Mouse (Mus musculus) forebrain, embryonic 12.5 days (tissue): ENCODE results near the gene Adamtsl4. TPM values are rescaled to one million over a fixed set of nuclear protein-coding genes. Genes with fewer than 3 reads are reported as not detected.
"Not testable (repeated sequence)": the region's sequence is repeated elsewhere in the genome, so short reads cannot be mapped to it uniquely, and the experiment has no call there.

Experiments
- ATAC-seq: fragments of 200-750 bp; cut with Nextera tagmentation; 2 replicates; pipeline ENCODE4 v1.8.0; 2017; ENCODE audit warnings: moderate TSS enrichment; ENCODE audit not compliant: low FRiP score
- H3K27ac ChIP-seq: fragments of 300-500 bp; sonication (generic); 2 replicates; pipeline ENCODE4 v1.5.1; 2016; ENCODE audit warnings: mild to moderate bottlenecking
- H3K27me3 ChIP-seq: fragments of 300-500 bp; sonication (generic); 2 replicates; pipeline ENCODE4 v1.6.1; 2016; ENCODE audit warnings: mild to moderate bottlenecking
- H3K36me3 ChIP-seq: fragments of 300-500 bp; sonication (generic); replicated peaks from 2 replicates; pipeline ENCODE4 v1.6.1; 2016; ENCODE audit warnings: mild to moderate bottlenecking
- H3K4me1 ChIP-seq: fragments of 300-500 bp; sonication (generic); 2 replicates; pipeline ENCODE4 v1.6.1; 2016
- H3K4me2 ChIP-seq: fragments of 300-500 bp; sonication (generic); 2 replicates; pipeline ENCODE4 v1.6.1; 2016; ENCODE audit warnings: mild to moderate bottlenecking, moderate library complexity
- H3K4me3 ChIP-seq: fragments of 300-500 bp; sonication (generic); replicated peaks from 2 replicates; pipeline ENCODE4 v1.5.1; 2016; ENCODE audit warnings: mild to moderate bottlenecking
- H3K9ac ChIP-seq: fragments of 300-500 bp; sonication (generic); 2 replicates; pipeline ENCODE4 v1.6.1; 2016; ENCODE audit warnings: mild to moderate bottlenecking
- H3K9me3 ChIP-seq: fragments of 300-500 bp; sonication (generic); 2 replicates; pipeline ENCODE4 v1.6.1; 2016
- WGBS: fragments of 180-500 bp; shearing (Covaris S2); methylation state at CpG from one replicate; pipeline ENCODE4 v1.1.7; 2016; 5-methylcytosine and 5-hydroxymethylcytosine counted together
- polyA plus RNA-seq: library from polyadenylated mRNA; unstranded; fragments of >200 nt; fragmentation: Nextera tagmentation; extraction: Ambion mirVana; gene quantifications from 2 replicates; pipeline ENCODE4 v1.2.1, GENCODE M21; 2016

Gene Adamtsl4
- polyA plus RNA-seq, 1 experiment from 2014 or later, result 1.1 TPM

DNA sequence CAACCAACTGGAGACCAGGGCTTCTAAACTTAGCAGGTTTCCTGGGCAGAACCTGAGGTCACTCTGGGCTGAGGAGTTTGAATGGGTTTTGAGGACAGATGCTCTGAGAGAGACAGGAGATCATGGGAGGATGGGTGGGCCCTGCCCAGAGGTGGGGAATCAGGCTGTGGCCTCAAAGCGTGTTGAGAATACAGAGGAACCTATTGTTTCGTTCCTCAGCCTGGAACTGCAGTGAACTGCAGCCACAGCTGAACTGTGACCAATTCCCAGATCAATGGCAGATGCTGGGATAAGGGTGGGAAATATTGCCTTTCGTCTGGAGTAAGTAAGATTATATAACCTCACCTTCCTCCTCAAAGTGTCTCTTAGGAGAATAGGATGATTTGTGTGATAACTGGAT is 8.1 kb upstream of the Adamtsl4 start:
- H3K27ac ChIP-seq, result no peak overlapping the region
- ATAC-seq, result no peak
- 70% methylated on average over 3 of the region's 3 CpGs for WGBS

DNA sequence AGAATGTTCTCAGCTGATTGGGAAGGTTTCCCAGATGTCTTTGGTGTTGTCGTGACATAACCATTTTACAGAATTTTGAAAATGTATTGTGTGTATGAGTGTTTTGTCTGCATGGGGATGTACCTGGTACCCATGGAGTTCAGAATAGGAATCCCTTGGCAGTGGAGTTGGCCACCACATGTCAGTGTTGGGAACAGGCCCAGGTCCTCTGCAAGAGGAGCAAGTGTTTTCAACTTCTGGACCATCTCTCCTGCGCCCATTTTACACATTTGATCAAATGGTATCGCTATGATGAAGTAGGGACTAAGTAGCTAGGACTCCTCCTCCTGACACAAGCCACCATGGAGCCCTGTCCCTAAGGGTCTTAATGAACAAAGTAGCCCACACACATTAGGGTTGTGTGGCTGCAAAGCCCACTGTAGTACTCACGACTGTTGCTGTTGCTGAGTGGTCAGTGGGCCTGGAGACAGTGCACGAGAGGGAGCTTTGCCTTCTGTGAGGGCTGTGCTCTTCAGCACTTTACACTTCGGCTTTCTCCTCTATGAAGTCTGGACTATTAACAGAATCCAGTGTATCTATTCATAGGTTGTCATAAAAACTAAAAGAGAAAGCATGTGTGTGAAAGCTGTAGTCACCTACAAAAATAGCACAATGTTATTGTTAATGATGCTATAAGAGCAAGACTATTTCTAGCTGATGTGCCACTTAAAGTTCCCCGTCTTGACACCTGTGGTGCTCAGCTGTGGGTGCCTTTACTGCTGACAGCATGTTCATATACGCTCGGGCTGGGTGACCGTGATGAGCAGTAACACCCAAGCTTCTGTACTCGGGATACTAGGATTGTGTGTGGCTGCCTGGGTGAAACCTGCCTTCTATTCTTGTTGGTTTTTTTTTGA is 7.3 kb upstream of the Adamtsl4 start:
- H3K36me3 ChIP-seq, result no peaks in the 10 kb centered on the region
- H3K27me3 ChIP-seq, result no peaks in the 10 kb centered on the region
- H3K9me3 ChIP-seq, result no peaks in the 10 kb centered on the region
- ATAC-seq, result no peak
- no peak overlapping the region for H3K27ac ChIP-seq
- H3K9ac ChIP-seq, result no peak overlapping the region
- WGBS, result 93% methylated on average over 11 of the region's 11 CpGs
- no peak overlapping the region for H3K4me2 ChIP-seq
- H3K4me1 ChIP-seq, result peaks cover 10% of the 10 kb centered on the region
- no peak overlapping the region for H3K4me3 ChIP-seq

More for the DNA sequence above, 8.1 kb upstream of the Adamtsl4 start:
- H3K4me3 ChIP-seq, result no peak overlapping the region
- H3K27me3 ChIP-seq, result no peaks in the 10 kb centered on the region
- no peaks in the 10 kb centered on the region for H3K9me3 ChIP-seq
- peaks cover 14% of the 10 kb centered on the region for H3K4me1 ChIP-seq
- H3K9ac ChIP-seq, result no peak overlapping the region
- no peaks in the 10 kb centered on the region for H3K36me3 ChIP-seq
- H3K4me2 ChIP-seq, result no peak overlapping the region

DNA sequence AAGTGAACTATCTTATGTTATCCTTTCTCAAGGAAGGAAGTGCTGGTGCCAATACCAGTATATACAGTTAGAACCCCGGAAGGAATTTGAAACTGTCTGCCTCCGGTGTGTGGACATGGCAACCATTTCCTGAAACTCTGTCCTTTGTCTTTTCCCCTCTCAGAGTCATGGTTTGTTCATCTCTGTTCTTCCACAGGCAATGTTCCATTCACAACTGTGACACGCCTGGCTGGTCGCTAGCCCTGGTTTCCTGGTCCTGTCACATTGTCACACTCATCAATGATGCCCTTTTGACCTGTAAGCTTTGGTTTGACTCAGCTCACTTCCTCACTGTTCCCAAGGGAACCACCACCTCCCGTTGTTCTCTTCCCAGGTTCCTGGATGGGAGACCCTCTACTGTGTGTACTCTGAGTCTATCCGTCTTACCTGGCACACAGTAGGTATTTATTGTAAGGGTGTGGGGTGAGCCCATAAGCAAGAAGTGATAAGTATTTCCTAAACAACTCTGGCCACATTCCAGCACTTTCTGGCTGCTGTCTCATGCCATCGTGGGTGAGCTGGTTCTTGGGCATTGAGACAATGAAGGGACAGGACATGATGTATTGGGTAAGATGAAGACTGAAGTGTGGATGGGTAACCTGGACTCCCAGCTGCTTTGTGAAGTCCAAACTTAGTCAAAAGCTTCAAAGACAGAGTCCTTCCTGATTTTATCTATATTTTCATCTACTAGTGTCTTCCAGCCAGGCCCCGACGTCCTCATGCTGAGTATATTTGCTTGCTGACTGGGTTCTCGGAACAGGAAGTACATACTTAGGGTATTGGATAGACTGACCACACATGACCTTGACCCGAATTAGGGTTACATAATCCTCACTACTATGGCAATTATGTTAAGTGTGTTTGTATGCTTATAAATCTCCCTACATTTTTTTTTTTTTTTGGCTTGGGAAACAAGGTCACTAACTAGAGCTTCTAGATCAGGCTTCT is 6.4 kb upstream of the Adamtsl4 start:
- 83% methylated on average over 11 of the region's 11 CpGs for WGBS
- no peaks in the 10 kb centered on the region for H3K27me3 ChIP-seq
- no peaks in the 10 kb centered on the region for H3K36me3 ChIP-seq
- no peak overlapping the region for H3K4me3 ChIP-seq
- no peak overlapping the region for H3K9ac ChIP-seq
- peaks cover 9% of the 10 kb centered on the region for H3K4me1 ChIP-seq
- H3K27ac ChIP-seq, result no peak overlapping the region
- no peaks in the 10 kb centered on the region for H3K9me3 ChIP-seq
- no peak overlapping the region for H3K4me2 ChIP-seq
- ATAC-seq, result no peak

- WGBS, result 82% methylated on average over 6 of the region's 6 CpGs
- peaks cover 14% of the 10 kb centered on the region for H3K4me1 ChIP-seq
- no peak overlapping the region for H3K9ac ChIP-seq
- no peaks in the 10 kb centered on the region for H3K36me3 ChIP-seq
- no peak overlapping the region for H3K4me3 ChIP-seq
- no peak overlapping the region for H3K4me2 ChIP-seq
- no peak for ATAC-seq
- H3K27me3 ChIP-seq, result peaks cover under 1% of the 10 kb centered on the region; the same call in 1 of the 2 replicates
- H3K9me3 ChIP-seq, result no peaks in the 10 kb centered on the region
- H3K27ac ChIP-seq, result no peak overlapping the region
Observed at GRCm38 (mm10) chr3:95692677-95693076, 5.0 kb upstream of the Adamtsl4 start.

GRCm38 (mm10) chr3:95690552-95690951 is 2.8 kb upstream of the Adamtsl4 start:
- ATAC-seq, H3K9me3 ChIP-seq, H3K9ac ChIP-seq, H3K27ac ChIP-seq, H3K36me3 ChIP-seq, H3K4me2 ChIP-seq, H3K4me3 ChIP-seq: not testable (repeated sequence)
- Histone ChIP-seq H3K4me1 (peaks cover 19% of the 10 kb centered on the region), H3K27me3 (peaks cover 16% of the 10 kb centered on the region)
- 99% methylated on average over 2 of the region's 2 CpGs for WGBS

DNA sequence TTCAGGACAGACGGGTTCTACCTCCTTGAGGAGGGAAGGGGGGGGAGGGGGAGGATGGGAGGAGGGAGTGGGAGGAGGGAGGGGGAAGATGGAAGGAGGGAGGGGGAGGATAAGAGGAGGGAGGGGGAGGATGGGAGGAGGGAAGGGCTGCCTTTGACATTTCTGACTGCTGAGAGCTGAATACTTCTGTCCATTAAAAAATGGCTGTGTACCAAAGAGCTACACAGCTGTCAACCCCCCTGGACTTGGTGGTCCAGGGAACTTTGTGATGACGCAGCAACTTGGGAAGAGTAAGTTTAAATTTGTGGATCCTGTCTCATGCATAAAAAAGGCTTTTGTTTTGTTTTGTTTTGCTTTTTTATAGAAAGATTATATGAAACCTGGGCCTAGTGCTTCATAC is 2.2 kb upstream of the Adamtsl4 start:
- no peak for ATAC-seq
- H3K4me2 ChIP-seq, result no peak overlapping the region
- H3K27ac ChIP-seq, result no peak overlapping the region
- H3K4me1 ChIP-seq, result peaks cover 18% of the 10 kb centered on the region
- H3K4me3 ChIP-seq, result no peak overlapping the region
- no peak overlapping the region for H3K9ac ChIP-seq
- H3K36me3 ChIP-seq, result no peaks in the 10 kb centered on the region
- WGBS, result 51% methylated on average over 2 of the region's 2 CpGs
- H3K27me3 ChIP-seq, result peaks cover 16% of the 10 kb centered on the region
- H3K9me3 ChIP-seq, result no peaks in the 10 kb centered on the region

DNA sequence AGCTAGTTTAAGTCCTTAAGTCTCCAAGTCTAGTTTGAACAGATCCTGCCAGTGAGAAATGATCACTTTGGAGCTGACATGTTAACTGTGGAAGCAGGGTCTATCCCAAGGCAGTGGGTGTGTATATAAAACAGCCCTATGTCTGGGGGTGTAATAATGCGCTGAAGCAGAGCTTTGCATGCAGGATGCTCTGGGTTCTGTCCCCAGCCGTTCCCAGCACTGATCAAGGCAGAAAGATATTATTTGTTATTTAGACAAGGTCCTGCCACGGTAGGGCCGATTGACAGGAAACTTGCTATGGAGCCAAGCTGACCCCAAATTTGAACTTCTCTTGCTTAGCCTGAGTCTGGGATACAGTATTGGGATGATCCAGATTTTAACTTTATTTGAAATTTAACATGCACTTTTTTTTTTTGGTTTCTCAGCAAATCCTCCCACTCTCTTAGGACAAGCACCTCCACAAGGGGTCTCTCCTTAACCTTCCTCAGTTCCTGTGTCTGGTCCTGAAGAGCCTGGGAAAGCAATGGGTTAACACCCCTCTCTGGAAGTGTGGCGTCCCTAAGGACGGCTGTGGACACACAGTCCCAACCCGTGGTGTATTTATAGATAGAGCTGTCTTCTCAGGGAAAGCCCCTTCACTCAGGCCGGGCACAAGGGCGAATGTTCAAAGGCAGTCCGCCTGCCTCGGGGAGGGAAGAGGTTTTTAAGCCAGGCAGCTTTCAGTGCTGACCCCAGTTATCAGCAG is 1.6 kb upstream of the Adamtsl4 start:
- no peak for ATAC-seq
- Histone ChIP-seq H3K36me3 (no peaks in the 10 kb centered on the region), H3K4me2 (no peak overlapping the region), H3K9me3 (no peaks in the 10 kb centered on the region), H3K27me3 (peaks cover 16% of the 10 kb centered on the region), H3K27ac (no peak overlapping the region), H3K4me3 (no peak overlapping the region), H3K4me1 (peaks cover 18% of the 10 kb centered on the region), H3K9ac (no peak overlapping the region)
- 39% methylated on average over 11 of the region's 11 CpGs for WGBS

GRCm38 (mm10) chr3:95687168-95687523 is 571 bp downstream of the Adamtsl4 start:
- peak overlapping the region; percentile 75 for H3K4me2 ChIP-seq
- no peaks in the 10 kb centered on the region for H3K9me3 ChIP-seq
- peak overlapping the region; percentile 44 for H3K4me3 ChIP-seq
- no peaks in the 10 kb centered on the region for H3K36me3 ChIP-seq
- WGBS, result 11% methylated on average over 4 of the region's 4 CpGs
- peaks cover 18% of the 10 kb centered on the region for H3K4me1 ChIP-seq
- H3K27me3 ChIP-seq, result peaks cover 16% of the 10 kb centered on the region
- H3K9ac ChIP-seq, result peak overlapping the region; percentile 51
- 0 out of 2 replicates have a peak, but pooled peaks have one; percentile 9 for ATAC-seq
- no peak overlapping the region for H3K27ac ChIP-seq

GRCm38 (mm10) chr3:95686492-95687167 is 1.1 kb downstream of the Adamtsl4 start:
- H3K4me3 ChIP-seq, result no peak overlapping the region

DNA sequence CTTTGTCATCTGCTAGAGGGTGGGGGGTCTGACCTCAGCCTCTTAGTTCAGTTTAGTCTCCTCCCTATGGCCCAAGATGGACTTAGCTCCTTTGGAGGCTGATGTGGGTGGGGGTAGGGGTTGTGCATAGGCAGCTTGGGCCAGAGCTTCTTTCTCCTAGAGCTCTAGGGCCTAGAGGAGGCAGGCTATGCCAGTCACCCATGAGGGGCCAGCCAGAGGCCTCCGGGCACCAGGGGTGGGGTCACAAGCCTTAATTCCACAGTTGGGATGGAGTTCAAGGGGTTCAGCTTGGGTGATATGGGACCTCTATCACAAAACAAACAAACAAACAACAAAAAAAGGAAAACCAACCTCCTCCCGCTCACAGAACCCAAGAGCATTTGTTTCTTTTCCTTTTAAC is 2.0 kb downstream of the Adamtsl4 start:
- no peak for ATAC-seq
- Histone ChIP-seq H3K9me3 (no peaks in the 10 kb centered on the region), H3K4me3 (no peak overlapping the region), H3K9ac (no peak overlapping the region), H3K27ac (no peak overlapping the region), H3K4me2 (no peak overlapping the region), H3K4me1 (peaks cover 18% of the 10 kb centered on the region), H3K36me3 (no peaks in the 10 kb centered on the region), H3K27me3 (peaks cover 16% of the 10 kb centered on the region)
- WGBS, result 78% methylated on average over 2 of the region's 2 CpGs

More at GRCm38 (mm10) chr3:95686492-95687167, 1.1 kb downstream of the Adamtsl4 start:
- Histone ChIP-seq H3K36me3 (no peaks in the 10 kb centered on the region), H3K9ac (no peak overlapping the region), H3K27ac (no peak overlapping the region), H3K9me3 (no peaks in the 10 kb centered on the region), H3K4me2 (peak overlapping the region; percentile 75), H3K27me3 (peaks cover 16% of the 10 kb centered on the region), H3K4me1 (peaks cover 18% of the 10 kb centered on the region)
- 40% methylated on average over 9 of the region's 10 CpGs for WGBS
- ATAC-seq, result no peak

DNA sequence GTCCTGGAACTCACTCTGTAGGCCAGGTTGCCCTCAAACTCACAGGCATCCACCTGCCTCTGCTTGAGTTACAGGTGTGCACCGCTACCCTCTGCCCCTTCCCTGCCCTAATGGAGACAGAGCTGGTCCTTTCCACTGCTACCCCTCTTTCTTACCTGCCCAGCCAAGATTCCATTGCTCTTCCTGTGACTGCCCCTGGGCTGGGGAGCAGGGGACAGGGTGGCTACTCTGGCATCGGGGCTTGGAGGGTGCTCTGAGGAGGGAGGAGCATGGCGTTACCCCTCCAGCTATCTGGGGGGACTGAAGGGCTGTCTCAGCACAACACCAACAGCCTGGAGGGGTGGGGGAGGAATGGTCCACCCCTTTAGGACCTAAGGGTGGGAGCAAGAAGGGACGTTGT is 2.4 kb downstream of the Adamtsl4 start:
- ATAC-seq, result no peak
- H3K4me1 ChIP-seq, result peaks cover 18% of the 10 kb centered on the region
- no peaks in the 10 kb centered on the region for H3K9me3 ChIP-seq
- peaks cover 16% of the 10 kb centered on the region for H3K27me3 ChIP-seq
- H3K9ac ChIP-seq, result no peak overlapping the region
- H3K4me2 ChIP-seq, result no peak overlapping the region
- no peak overlapping the region for H3K27ac ChIP-seq
- no peak overlapping the region for H3K4me3 ChIP-seq
- WGBS, result 78% methylated on average over 4 of the region's 4 CpGs
- no peaks in the 10 kb centered on the region for H3K36me3 ChIP-seq
